Mouse (Mus musculus) MEL (cell line): ENCODE data around the gene Slc9a3r1.

Experiments used
- CTCF ChIP-seq, 3 experiments: IDR thresholded peaks in 2 of 3; conservative IDR thresholded peaks in 1 of 3; 2 replicates each; pipeline ENCODE4 v1.5.1; 2011 to 2012; ENCODE audit warnings: low read length in 3 of 3, low read depth in 2 of 3, mild to moderate bottlenecking in 2 of 3, improper control_type of control experiment in 1 of 3, inconsistent platforms in 1 of 3, mixed read lengths in 1 of 3, moderate library complexity in 1 of 3; ENCODE audit not compliant: control insufficient read depth in 1 of 3, insufficient read depth in 1 of 3, poor library complexity in 1 of 3, severe bottlenecking in 1 of 3
- E2F4 ChIP-seq: IDR thresholded peaks from 2 replicates; pipeline ENCODE4 v1.6.1; 2011; ENCODE audit warnings: low read depth, low read length, improper control_type of control experiment, borderline replicate concordance
- MYB ChIP-seq: IDR thresholded peaks from 2 replicates; pipeline ENCODE4 v1.6.1; 2011; ENCODE audit warnings: mild to moderate bottlenecking, low read depth, low read length, improper control_type of control experiment
- POLR2A ChIP-seq, 2 experiments: IDR thresholded peaks; 2 replicates each; pipeline ENCODE4 v1.6.1; 2011 to 2012; ENCODE audit warnings: low read length in 2 of 2, mild to moderate bottlenecking in 2 of 2, control low read depth in 1 of 2, improper control_type of control experiment in 1 of 2, low read depth in 1 of 2, moderate library complexity in 1 of 2; ENCODE audit not compliant: control insufficient read depth in 1 of 2, insufficient read depth in 1 of 2, poor library complexity in 1 of 2
- TAL1 ChIP-seq: IDR thresholded peaks from 2 replicates; pipeline ENCODE4 v1.6.1; 2012; ENCODE audit warnings: mild to moderate bottlenecking, inconsistent platforms, low read length, moderate library complexity, mixed read lengths
- TBP ChIP-seq: IDR thresholded peaks from 2 replicates; pipeline ENCODE4 v1.8.0; 2011; ENCODE audit warnings: low read depth, low read length, improper control_type of control experiment
- UBTF ChIP-seq: IDR thresholded peaks from 2 replicates; pipeline ENCODE4 v1.6.1; 2012; ENCODE audit warnings: low read depth, mild to moderate bottlenecking, inconsistent platforms, low read length, improper control_type of control experiment, moderate library complexity, borderline replicate concordance; ENCODE audit not compliant: insufficient read depth
- ZNF384 ChIP-seq: IDR thresholded peaks from 2 replicates; pipeline ENCODE4 v1.6.1; 2012; ENCODE audit warnings: low read depth, mild to moderate bottlenecking, inconsistent platforms, low read length, improper control_type of control experiment

DNA sequence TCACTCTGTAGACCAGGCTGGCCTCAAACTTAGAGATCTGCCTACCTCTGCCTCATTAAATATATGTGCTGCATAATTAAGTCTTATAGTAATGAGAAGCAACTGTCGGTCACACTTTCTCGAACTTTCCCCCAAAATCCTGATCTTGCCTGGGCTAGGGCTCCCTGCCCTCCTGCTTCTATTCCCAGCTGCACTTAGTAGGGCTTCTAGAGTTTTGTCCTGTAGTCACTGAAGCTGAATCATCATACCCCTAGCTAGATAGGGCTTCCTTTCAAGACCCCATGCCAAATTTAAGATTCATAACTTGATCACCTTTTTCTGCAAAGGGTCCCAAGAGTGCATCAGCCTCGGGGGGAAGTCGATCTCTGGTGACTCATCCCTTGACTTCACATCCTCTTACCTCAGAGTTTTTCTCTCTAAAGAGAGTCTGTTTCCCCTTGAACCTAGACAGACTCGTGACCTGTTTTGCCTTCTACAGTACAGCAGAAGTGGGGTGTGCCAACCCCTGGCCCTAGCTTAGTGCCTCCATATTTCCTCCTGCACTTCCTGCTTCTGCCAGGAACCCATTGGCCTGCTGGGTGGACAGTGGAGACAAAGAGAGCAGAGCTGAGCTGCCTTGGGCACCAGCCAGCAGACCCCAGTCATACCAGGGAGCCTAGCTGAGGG is 24.4 kb upstream of the Slc9a3r1 start:
- TF ChIP-seq POLR2A (IDR thresholded peaks at IDR 0.05; ENCODE audit: control insufficient read depth in 1 of 2, insufficient read depth in 1 of 2, low read depth in 1 of 2, low read length in 2 of 2, poor library complexity in 1 of 2) (no peak), ZNF384 (no peak), TAL1 (no peak), UBTF (no peak), E2F4 (no peak), MYB (no peak), TBP (no peak), CTCF (IDR thresholded peaks at IDR 0.05 in 2 of 3, conservative IDR thresholded peaks at IDR 0.05 in 1 of 3; ENCODE audit: control insufficient read depth in 1 of 3, insufficient read depth in 1 of 3, low read depth in 2 of 3, low read length in 3 of 3, poor library complexity in 1 of 3, severe bottlenecking in 1 of 3) (no peak)
